Mouse (Mus musculus) spleen, postnatal 10 days (tissue): ENCODE measurements around the gene Mlec.
A peak's percentile ranks its signal among the peaks of the same experiment; 100 is the strongest.
"Not testable (repeated sequence)": the region's sequence is repeated elsewhere in the genome, so short reads cannot be mapped to it uniquely, and the experiment has no call there.

ENCODE experiments used
- DNase-seq, 2 experiments: peaks; one replicate each; pipeline ENCODE4 v3.0.0; 2021 to 2022; ENCODE audit warnings: low spot score in 2 of 2

Gene Mlec

DNA sequence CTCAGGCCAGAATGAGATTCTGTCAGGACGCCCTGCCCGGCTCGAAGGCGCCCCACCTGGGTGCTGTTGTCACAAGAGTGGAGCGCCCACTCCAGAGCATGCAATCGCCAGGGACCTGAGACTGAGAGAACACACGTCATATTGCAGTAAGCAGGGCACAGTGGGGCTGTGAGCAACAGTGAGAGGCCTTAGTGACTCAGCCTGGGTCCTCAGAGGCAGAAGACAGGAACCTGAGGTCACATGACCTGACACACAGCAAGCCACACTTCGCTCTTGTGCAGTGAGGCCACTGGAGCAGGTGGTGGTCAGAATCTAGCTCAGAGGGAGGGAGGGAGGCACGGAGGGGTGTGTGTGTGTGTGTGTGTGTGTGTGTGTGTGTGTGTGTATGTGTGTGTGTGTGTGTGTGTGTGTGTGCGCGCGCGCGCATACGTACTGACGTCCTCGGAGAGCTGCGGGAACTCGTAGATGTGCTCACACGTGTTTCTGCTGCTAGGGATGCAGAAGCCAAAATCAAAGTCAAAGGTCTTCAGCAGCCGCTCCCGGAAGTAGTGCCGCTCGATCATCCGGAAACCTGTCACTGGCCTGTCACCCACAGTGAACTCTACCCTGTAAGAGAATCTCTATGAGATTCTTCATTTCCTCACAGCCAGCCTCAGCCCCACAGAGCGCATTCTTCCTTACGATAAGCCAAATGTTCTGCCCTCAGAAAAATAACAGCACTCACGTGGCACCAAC is 31.2 kb downstream of the Mlec start:
- no peak for DNase-seq

DNA sequence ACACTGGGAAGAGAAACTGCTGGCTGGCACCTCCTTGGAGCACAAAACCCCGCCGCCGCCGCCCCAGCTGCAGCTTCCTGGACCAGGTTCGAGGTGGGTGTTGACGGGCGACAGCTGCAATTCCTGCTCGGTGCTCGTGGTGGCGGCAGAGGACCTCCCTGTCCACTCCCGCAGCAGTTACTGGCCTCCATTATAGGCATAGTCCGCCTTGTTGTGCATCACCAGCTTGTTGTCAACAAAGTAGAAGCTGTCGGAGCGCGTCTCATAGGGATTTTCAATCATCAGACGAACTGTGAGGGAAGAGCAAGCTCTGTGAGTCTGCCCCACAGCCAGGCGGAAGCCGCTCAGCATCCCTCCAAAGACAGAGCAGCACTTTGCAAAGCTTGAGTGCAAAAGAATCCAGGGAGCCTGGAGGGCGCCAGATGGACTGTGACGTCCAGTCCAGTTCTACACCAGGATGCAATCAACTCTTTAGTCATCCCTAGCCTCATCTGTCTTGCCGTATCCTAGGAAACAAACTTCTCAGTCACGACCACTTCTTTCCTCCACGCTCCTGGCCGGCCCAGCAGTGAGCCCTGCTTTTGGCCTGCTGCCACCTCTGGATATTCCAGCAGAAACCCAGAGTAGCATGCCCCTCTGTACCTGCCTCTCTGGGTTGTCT is 32.6 kb downstream of the Mlec start:
- DNase-seq: peak; percentile 74 to 88

DNA sequence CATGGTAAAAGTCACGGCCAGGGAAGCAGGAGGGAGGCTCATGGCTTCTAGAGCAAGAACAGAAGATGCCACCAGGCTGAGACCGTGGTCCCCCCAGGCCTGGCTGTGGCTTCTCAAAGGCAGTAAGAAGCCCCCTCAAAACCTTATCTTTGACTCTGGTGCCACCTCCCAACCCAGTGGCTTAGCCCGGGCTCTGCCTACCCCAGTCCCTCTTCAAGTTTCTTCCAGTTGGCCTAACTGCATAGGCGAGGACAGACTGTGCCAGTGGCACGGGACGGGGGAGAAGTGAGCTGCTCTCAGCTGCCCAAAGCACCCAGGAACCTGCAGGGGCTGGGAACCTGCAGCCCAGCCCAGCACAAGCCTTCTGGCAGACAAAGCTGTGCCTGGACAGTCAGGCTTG is 33.3 kb downstream of the Mlec start:
- no peak for DNase-seq

DNA sequence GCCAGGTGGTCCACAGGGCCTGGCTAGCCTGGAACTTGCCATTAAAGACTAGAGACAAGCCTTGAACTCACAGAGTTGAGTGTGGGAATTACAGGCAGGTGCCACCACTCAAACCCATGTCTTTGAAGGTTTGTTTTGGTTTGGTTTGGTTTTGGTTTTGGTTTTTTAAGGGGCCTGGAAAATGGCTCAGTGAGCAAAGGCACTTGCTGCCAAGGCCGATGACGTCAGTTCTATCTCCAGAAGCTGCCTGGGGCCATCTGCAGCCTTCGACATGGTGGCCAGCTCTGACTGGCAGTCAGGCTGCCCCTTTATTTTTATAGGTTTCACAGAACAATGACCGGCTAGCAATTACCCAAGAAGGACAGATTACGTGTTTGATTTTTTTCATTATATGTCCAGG is 37.0 kb downstream of the Mlec start:
- DNase-seq: no peak

DNA sequence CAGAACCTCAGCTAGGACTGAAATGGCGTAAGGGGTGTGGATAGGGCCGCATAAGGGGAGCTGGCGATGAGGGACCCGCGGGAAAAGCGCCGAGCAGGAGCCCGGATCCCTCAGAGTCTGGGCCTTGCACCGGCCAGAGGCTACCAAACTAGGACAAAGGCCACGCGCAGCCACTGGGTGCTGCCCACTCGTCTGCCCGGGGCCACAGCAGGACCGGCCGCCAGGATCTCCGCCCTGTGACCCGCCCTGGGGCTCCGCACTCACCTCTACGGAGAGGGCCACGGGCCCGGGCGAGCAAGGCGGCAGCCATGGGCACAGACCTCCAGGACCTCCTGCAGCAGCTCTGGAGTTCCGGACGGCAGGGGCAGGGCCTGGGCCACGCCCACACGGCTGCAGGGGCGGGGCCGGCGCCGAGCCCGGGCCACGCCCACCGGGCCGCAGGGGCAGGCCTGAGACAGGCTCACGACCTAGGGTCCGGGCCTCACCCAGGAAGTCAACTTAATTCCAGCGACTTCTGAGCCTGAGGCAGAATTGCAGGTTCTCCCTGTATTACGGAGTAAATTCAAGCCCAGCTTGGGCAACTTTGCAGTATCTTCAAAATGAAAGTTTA is 38.9 kb downstream of the Mlec start, which contains the start of gene Acads:
TSS of gene Acads (minus strand) at position 386 of the 610 bp plus-strand sequence.
- DNase-seq: peak; percentile 89 to 90

DNA sequence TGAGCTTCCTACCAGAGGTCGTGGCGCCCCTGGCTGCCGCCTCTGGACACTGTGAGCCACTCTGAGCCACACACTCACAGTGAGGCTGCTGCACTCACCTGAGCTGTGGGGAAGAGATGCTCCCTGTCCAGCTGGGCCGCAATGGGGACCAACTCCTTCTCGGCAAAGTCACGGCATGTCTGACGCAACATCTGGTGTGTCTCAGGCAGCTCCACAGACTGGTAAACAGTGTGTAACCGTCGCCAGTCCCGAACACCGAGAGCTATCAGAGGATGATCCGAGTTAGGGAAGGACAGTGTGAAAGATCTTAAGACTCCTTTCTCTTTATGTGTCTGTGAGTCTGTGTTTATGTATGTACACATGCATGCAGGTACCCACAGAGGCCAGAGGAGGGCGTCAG is 40.5 kb downstream of the Mlec start:
- no peak for DNase-seq

DNA sequence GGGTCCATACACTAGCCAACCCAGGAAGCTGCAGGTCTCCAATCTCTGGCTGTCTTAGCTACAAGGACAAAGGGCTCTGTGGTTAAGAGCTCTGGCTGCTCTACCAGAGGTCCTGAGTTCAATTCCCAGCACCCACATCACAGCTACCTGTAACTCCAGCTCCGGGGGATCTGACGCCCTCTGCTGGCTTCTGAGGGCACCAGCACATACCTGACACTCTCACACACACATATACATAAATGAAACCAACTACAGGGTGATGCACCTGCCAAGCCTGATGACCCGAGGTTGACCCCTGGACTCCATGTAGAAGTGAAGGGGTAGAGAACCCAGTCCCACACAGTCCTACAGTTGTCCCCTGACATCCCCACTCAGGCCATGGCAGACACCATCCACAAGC is 41.6 kb downstream of the Mlec start:
- DNase-seq: no peak

DNA sequence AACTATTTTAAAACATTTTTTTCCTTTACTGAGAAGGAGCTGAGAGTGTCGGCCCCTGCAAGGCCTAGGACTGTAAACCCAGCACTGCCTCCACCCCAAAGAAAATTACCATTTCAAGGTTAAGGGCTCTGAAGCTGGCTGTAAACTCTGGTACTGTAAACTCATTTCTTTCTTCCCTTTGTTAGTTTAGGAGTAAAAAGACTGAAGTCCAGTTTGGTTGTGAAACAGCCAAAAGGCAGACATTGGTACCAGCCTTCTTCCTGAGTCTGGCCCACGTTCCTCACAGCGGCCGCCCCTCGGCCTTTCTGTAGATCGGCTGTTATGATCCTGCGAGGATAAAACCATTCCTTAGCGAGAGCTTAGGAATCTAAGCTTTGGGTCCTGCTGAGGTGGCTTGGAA is 43.5 kb downstream of the Mlec start:
- DNase-seq: no peak

DNA sequence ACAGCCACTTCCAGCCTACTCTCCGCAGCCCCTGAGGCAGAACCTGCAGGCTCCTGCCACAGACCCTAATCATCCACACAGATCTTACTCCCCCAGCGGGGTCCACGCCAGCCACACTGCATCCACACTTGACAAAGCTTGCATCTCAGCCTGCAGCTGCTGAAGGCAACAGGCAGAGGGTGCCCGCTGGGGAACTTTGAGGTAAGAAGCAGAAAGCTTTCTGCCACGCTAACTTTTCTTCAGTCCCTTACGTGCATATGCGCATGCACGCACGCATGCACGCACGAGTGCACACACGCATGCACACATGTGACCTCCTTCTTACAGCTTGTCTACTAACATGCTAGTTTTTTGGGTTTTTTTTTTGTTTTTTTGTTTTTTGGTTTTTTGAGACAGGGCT is 44.7 kb downstream of the Mlec start:
- no peak for DNase-seq

DNA sequence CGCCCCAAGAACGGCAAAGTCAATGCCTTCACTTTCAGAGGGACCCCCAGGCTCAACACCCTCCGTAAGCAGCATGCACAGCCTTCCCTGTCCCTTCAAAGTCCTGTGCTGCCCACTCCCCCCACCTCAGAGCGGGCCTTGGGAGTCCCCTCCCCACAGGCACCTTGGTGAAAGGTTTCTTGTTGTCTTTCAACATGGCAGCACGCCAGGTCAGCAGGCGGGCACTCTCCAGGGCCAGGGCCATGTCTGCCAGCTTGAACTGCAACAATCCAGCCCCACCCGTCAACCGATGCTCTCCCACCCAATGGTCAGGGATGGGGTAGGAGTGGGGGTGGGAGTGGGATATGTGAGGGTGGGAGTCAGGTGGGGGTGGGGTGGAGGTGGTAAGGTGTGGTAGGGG is 46.8 kb downstream of the Mlec start:
- no peak for DNase-seq

DNA sequence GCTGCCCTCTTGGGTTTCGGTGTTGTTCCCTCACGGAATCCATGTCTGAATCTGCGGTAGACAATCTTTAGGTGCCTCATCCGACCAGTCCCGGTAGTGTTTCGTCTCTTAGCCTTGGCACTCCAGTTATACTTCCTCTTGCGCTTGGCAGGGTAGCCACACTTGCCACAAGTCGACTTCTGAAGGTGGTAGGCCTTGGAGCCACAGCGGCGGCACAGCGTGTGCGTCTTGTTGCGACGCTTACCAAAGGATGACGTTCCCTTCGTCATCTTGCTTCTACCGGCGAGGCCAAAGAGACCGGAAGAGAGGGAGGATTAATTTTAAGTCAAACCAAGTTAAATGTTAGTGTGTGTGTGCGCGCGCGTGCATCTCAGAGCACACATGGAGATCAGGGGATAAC is 54.7 kb downstream of the Mlec start:
- DNase-seq: not testable (repeated sequence)

DNA sequence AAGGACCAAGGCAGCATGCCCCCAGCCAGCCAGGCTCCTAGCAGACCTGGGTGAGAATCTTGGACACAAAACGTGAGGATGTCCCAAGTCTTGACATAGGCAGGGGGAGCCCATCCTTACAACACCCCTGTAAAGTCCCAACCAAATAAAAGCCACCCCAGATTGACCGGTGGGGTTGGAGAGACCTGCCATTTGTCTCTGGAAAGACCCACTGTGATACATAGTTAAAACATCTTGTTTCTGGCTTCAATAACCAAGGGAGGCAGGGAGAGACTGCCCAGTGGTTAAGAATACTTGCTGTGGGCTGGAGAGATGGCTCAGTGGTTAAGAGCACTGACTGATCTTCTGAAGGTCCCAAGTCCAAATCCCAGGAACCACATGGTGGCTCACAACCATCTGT is 55.7 kb downstream of the Mlec start:
- DNase-seq: no peak

DNA sequence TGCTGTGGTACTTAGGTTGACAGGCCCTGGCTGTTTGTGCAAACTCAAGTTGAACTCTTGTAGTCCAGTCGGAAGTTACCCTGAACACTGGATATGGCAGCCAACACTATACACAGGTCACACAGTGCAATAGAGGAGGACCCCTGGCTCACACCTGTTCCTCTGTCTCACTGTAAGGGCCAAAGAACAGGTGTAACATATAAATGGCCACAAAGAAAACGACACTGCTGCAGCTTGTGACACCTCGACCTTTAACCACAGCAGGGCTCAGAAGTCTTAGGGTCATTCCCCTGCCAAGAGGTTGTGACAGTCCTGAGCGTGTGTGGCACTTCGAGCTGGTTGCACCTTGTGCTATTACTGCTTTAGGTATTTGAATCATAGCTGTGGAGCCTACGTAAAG is 57.5 kb downstream of the Mlec start:
- DNase-seq: no peak

DNA sequence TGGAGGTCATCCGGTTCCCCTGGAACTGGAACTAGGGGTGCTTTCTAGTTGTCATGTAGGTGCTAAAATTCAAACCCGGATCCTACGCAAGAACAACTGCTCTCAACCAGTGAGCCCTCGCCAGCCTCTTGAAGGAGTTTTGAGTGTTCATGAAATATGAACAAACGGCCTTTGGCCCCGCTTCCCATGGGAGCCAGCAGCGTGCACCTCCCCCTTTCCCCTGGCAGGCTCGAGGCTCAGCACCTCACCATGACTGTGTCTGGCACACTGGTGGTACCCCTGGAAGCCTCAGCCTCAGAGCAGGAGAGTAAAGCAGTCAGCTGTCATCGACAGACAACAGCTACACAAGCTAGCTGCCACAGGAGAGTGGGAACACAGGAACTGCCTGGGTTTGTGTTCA is 58.0 kb downstream of the Mlec start:
- DNase-seq: no peak

DNA sequence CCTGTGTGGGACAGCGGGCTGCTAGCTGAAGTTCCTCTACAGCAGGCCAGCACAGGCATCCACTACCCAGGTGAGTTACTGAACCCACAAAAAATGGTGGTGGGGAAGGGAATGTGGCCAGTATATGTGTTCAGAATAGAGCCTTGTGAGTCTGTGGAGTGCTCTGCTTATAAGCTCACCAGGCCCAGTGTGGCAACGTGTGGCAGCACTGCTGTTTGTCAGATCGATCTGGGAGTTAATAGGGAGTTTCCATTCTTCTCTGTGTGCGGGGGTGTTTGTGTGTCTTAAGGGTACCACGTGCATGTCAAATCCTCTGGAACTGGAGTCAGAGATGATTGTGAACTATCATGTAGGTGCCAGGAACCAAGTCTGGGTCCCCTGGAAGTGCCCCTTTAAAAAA is 58.4 kb downstream of the Mlec start:
- no peak for DNase-seq

DNA sequence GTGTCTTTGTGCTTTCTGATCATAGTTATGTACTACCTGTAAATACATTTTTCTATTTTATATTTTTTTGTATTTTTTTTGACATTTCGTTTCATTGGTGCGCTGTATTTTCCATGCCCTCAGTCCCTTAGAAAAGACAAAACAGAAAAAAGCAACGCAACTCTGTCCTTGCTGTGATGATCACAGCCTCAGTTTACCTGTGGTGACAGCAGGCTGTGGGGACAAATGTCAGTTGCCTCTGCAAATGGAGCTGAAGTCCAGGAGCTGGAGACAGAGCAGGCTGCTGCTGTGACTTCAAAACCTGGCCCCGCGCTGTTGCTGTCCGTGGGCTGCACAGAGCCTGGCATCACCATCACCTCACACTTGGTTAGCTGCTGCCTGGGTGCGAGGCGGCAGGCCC is 59.8 kb downstream of the Mlec start, which contains the start of gene Gm10401:
TSS of gene Gm10401 (minus strand) at position 101 of the 400 bp plus-strand sequence.
- no peak for DNase-seq
